Mouse (Mus musculus) small intestine, adult 2 months (tissue): Measurements from ENCODE around the gene Pcgf1. TPM values are rescaled to one million over a fixed set of nuclear protein-coding genes. Genes with fewer than 3 reads are reported as not detected.
A peak's percentile ranks its signal among the peaks of the same experiment; 100 is the strongest.

Experiments used
- H3K27ac ChIP-seq: fragments of 200-500 bp; 2 replicates; pipeline ENCODE4 v1.5.1; 2012; ENCODE audit warnings: low read depth, low read length, control low read depth, inconsistent platforms; ENCODE audit not compliant: insufficient read depth
- H3K27me3 ChIP-seq: fragments of 200-500 bp; 2 replicates; pipeline ENCODE4 v1.6.1; 2012; ENCODE audit warnings: mild to moderate bottlenecking, moderate library complexity, low read length, inconsistent platforms; ENCODE audit not compliant: control insufficient read depth, insufficient read depth
- H3K36me3 ChIP-seq: fragments of 200-500 bp; 2 replicates; pipeline ENCODE4 v1.6.1; 2012; ENCODE audit warnings: mild to moderate bottlenecking, low read length, control low read depth, inconsistent platforms; ENCODE audit not compliant: control insufficient read depth, insufficient read depth
- H3K4me1 ChIP-seq: fragments of 200-500 bp; 2 replicates; pipeline ENCODE4 v1.6.1; 2012; ENCODE audit warnings: low read length, inconsistent platforms, mixed read lengths; ENCODE audit not compliant: control insufficient read depth, insufficient read depth, insufficient read length
- H3K4me3 ChIP-seq: fragments of 200-500 bp; 2 replicates; pipeline ENCODE4 v1.5.1; 2012; ENCODE audit warnings: low read depth, mild to moderate bottlenecking, control low read depth, inconsistent platforms, low read length, moderate library complexity
- CTCF ChIP-seq: fragments of 200-500 bp; IDR thresholded peaks from 2 replicates; pipeline ENCODE4 v1.5.1; 2012; ENCODE audit warnings: low read depth, mild to moderate bottlenecking, control low read depth, inconsistent platforms, low read length, moderate library complexity, mixed read lengths; ENCODE audit not compliant: insufficient replicate concordance, insufficient read length; ENCODE audit errors: extremely low read depth
- POLR2A ChIP-seq: fragments of 200-500 bp; IDR thresholded peaks from 2 replicates; pipeline ENCODE4 v1.6.1; 2012; ENCODE audit warnings: low read depth, mild to moderate bottlenecking, control low read depth, inconsistent platforms, low read length, moderate library complexity
- WGBS: fragments of 180-500 bp; shearing (Covaris S2); methylation state at CpG from one replicate; pipeline ENCODE4 v1.1.7; 2018; 5-methylcytosine and 5-hydroxymethylcytosine counted together
- polyA plus RNA-seq: library from polyadenylated mRNA; depleted of rRNA; stranded (reverse); fragments of >200 nt; gene quantifications from 2 replicates; pipeline ENCODE4 v1.2.3, GENCODE M21; 2012

Gene Pcgf1
- polyA plus RNA-seq, 1 experiment, result 9.9 TPM

- 10% methylated on average over 2 of the region's 2 CpGs for WGBS
- 0 out of 2 replicates have a peak, but pooled peaks cover under 1% of the 10 kb centered on the region for H3K36me3 ChIP-seq
- peaks cover 29% of the 10 kb centered on the region for H3K27me3 ChIP-seq
- no peak overlapping the region for H3K4me3 ChIP-seq
- H3K4me1 ChIP-seq, result peaks cover 8% of the 10 kb centered on the region
- no peak overlapping the region for H3K27ac ChIP-seq
- TF ChIP-seq CTCF, result no peak
- no peak for TF ChIP-seq POLR2A
These were observed 2.7 kb upstream of the Pcgf1 start for GRCm38 (mm10) chr6:83074979-83075378.

- Histone ChIP-seq H3K27me3 (no peaks in the 10 kb centered on the region), H3K36me3 (peaks cover 11% of the 10 kb centered on the region; the same call in 1 of the 2 replicates), H3K4me1 (no peaks in the 10 kb centered on the region; the same call in 1 of the 2 replicates), H3K4me3 (peak overlapping the region; percentile 67), H3K27ac (peak overlapping the region; percentile 77)
- TF ChIP-seq CTCF (peak; percentile 48; the same call in 1 of the 2 replicates), POLR2A (no peak)
- under 1% methylated on average over 46 of the region's 46 CpGs for WGBS
These were observed 722 bp downstream of the Pcgf1 start for GRCm38 (mm10) chr6:83078324-83078858.

DNA sequence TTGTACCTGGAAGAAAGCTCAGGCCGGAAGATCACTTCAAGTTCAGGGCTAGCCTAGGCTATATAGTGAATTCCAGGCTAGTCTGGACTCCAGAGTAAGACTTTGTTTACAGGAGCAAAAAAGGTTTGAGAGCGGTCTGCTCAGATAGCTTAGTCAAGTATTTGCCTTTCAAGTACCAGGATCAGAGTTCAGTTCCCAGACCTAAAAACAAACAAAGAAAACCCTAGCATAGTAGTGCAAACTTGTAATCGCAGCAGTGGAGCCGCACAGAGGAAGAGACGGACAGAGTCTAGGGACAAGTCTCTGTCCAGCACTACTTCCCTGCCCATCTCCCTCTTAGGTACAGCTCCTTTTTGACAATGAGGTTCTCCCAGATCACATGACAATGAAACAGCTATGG, 2.5 kb downstream of the Pcgf1 start:
- peaks cover 5% of the 10 kb centered on the region; the same call in 1 of the 2 replicates for H3K27me3 ChIP-seq
- H3K4me3 ChIP-seq, result no peak overlapping the region
- peaks cover 11% of the 10 kb centered on the region; the same call in 1 of the 2 replicates for H3K36me3 ChIP-seq
- no peak overlapping the region for H3K27ac ChIP-seq
- 93% methylated on average over 5 of the region's 5 CpGs for WGBS
- no peaks in the 10 kb centered on the region; the same call in 1 of the 2 replicates for H3K4me1 ChIP-seq
- no peak for TF ChIP-seq POLR2A
- TF ChIP-seq CTCF, result no peak

- 55% methylated on average over 5 of the region's 5 CpGs for WGBS
- Histone ChIP-seq H3K27me3 (peaks cover 34% of the 10 kb centered on the region), H3K27ac (no peak overlapping the region), H3K4me3 (no peak overlapping the region), H3K36me3 (peaks cover 11% of the 10 kb centered on the region; the same call in 1 of the 2 replicates), H3K4me1 (peaks cover 14% of the 10 kb centered on the region)
- TF ChIP-seq CTCF (no peak), POLR2A (no peak)
These were observed 5.8 kb downstream of the Pcgf1 start for GRCm38 (mm10) chr6:83083497-83083896.

DNA sequence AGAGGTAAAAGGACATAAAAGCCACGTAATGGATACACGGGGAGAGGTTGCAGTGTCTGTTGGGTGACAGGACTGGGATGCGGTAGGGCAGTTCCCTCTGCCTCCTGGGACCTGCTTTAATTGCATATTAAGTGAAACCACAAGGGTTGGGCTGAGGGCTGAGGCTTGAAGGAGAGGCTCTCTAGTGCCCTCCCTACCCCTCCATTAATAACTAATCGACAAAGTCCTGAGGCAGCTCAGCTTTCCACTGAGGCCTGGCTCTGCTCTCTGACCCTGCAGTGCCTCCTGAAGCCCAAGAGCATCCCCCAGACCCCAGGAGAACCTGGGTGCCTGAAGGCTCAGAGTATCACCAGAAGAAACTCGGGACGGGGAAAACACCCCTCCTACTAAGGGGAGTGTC, 6.8 kb downstream of the Pcgf1 start:
- H3K27ac ChIP-seq, result no peak overlapping the region
- no peak overlapping the region for H3K4me3 ChIP-seq
- H3K36me3 ChIP-seq, result peaks cover 11% of the 10 kb centered on the region; the same call in 1 of the 2 replicates
- no peak for TF ChIP-seq POLR2A
- no peak for TF ChIP-seq CTCF
- peaks cover 40% of the 10 kb centered on the region for H3K27me3 ChIP-seq
- peaks cover 14% of the 10 kb centered on the region for H3K4me1 ChIP-seq
- 26% methylated on average over 6 of the region's 6 CpGs for WGBS

DNA sequence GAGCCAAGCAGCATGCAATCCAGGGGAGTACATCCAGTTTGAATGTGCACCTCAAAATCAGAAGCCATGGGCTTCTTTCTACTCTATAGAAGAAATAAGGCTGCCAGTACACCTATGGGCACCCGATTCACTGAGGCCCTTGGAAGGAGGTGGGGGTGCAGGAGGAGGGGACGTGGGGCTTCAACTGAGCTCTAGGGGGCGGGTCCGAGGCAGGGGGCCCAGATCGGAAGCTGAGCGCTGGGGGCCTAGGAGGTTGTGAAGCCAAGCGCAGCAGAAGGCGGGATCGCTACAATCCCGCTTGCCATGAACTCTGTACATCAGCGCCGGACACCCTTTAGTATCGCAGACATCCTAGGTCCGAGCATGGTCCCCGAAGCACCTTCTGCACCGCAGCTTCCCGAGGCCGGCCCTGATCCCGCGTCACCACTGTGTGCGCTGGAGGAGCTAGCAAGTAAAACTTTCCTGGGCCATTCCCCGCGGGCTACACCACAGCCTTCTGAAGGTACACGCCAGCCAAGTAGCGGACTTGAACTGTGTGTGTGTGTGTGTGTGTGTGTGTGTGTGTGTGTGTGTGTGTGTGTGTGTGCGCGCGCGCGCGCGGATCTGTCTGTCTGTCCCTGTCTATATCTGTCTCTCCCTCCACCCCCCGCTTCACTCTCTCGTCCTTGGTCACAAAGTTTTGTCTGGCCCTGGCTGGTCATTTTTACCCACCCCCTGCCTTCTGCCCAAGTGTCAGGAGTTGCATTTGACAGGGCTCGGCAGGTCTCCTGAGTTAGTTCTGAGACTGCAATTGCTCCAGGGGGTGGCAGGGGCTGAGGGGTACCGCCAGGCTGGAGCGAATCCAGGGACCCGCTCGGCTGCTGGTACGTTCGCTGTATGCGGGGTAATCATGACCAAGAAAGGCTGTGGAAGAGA, 8.7 kb downstream of the Pcgf1 start, which contains the start of gene Lbx2:
Lbx2 (plus strand) TSS at position 247 of the 915 bp plus-strand sequence.
- Histone ChIP-seq H3K27ac (peak within 1 kb of the TSS; percentile 38; the same call in 1 of the 2 replicates), H3K4me1 (peaks cover 14% of the 10 kb centered on the region), H3K36me3 (0 out of 2 replicates have a peak, but pooled peaks cover 3% of the 10 kb centered on the region), H3K4me3 (peak within 1 kb of the TSS; percentile 44), H3K27me3 (peaks cover 43% of the 10 kb centered on the region)
- TF ChIP-seq POLR2A (no peak), CTCF (no peak)
- 6% methylated on average over 42 of the region's 42 CpGs for WGBS
